Mouse (Mus musculus) CD4-positive helper T cell, adult 2 months (primary cell): Measurements from ENCODE around the gene 1700092M07Rik.

Source experiments
- DNase-seq: peaks from one replicate; pipeline ENCODE4 v3.0.0-alpha.2; 2012; ENCODE audit warnings: low read depth, missing footprints, low spot score

Gene 1700092M07Rik

GRCm38 (mm10) chr19:8740603-8741002, at the start of gene 1700092M07Rik:
Gene 1700092M07Rik (plus strand): TSS chr19:8740718.
- no peak for DNase-seq

GRCm38 (mm10) chr19:8691871-8692539, 48.5 kb upstream of the 1700092M07Rik start:
- DNase-seq, result no peak

- no peak for DNase-seq
Measured at GRCm38 (mm10) chr19:8692740-8693139, 47.8 kb upstream of the 1700092M07Rik start.

- peak; percentile 70 for DNase-seq
Measured at GRCm38 (mm10) chr19:8695330-8695729, 45.2 kb upstream of the 1700092M07Rik start.

- DNase-seq, result no peak
Measured at GRCm38 (mm10) chr19:8699652-8700051, 40.9 kb upstream of the 1700092M07Rik start.

- no peak for DNase-seq
Measured at GRCm38 (mm10) chr19:8702458-8702857, 38.1 kb upstream of the 1700092M07Rik start.

GRCm38 (mm10) chr19:8703571-8703970, 36.9 kb upstream of the 1700092M07Rik start:
- no peak for DNase-seq

- DNase-seq, result no peak
Measured at GRCm38 (mm10) chr19:8705026-8705708, 35.4 kb upstream of the 1700092M07Rik start.

GRCm38 (mm10) chr19:8706132-8706667, 34.3 kb upstream of the 1700092M07Rik start:
- DNase-seq, result no peak

GRCm38 (mm10) chr19:8706930-8707329, 33.6 kb upstream of the 1700092M07Rik start:
- no peak for DNase-seq

- no peak for DNase-seq
Measured at GRCm38 (mm10) chr19:8708954-8709353, 31.6 kb upstream of the 1700092M07Rik start.

GRCm38 (mm10) chr19:8710057-8710456, 30.5 kb upstream of the 1700092M07Rik start:
- DNase-seq, result no peak

GRCm38 (mm10) chr19:8711506-8711905, 29.0 kb upstream of the 1700092M07Rik start:
- no peak for DNase-seq

- peak; percentile 93 for DNase-seq
Measured at GRCm38 (mm10) chr19:8711949-8712869, 28.3 kb upstream of the 1700092M07Rik start.

GRCm38 (mm10) chr19:8712870-8713305, 27.6 kb upstream of the 1700092M07Rik start:
- DNase-seq, result peak; percentile 91

GRCm38 (mm10) chr19:8713306-8713996, 27.1 kb upstream of the 1700092M07Rik start:
- DNase-seq, result peak; percentile 92

- no peak for DNase-seq
Measured at GRCm38 (mm10) chr19:8713997-8714652, 26.4 kb upstream of the 1700092M07Rik start.

- DNase-seq, result no peak
Measured at GRCm38 (mm10) chr19:8714653-8715481, 25.7 kb upstream of the 1700092M07Rik start.

GRCm38 (mm10) chr19:8715868-8716766, 24.4 kb upstream of the 1700092M07Rik start:
- DNase-seq, result no peak
